Mouse (Mus musculus) testis, postnatal 10 days (tissue): ENCODE measurements around the gene Pde4d.

Source experiments
- DNase-seq: peaks from one replicate; pipeline ENCODE4 v3.0.0; 2021; ENCODE audit warnings: low spot score

The Pde4d gene

GRCm38 (mm10) chr13:109776995-109777394, 1327.2 kb downstream of the Pde4d start:
- no peak for DNase-seq

GRCm38 (mm10) chr13:109777441-109777840, 1327.7 kb downstream of the Pde4d start:
- no peak for DNase-seq

DNA sequence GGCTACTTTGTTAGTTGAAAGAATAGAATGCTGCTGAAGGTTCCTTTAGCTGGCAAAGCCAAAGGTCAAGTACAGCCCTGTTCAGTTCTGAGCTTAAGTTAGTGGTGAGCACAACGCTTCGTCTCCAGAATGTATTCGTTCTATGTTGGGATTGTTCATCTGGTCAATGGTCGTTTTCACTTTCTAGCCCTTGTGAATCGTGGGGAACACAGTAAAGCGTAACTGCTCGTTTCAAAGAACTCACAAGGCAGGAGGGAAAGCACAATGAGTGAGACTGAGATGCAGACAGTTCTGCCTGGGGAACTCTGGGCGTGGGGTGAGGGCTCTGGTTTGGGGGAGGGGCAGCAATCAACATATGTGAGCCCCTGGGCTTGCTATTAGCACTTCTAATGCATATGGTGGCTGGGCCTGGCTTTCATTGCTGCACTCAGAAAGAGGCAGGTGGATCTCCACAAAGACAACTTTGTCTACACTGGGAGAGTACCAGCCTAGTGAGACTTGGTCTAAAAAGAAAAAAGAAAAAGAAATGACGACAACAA, 1328.6 kb downstream of the Pde4d start:
- no peak for DNase-seq

- no peak for DNase-seq
Measured at GRCm38 (mm10) chr13:109781466-109781865, 1331.7 kb downstream of the Pde4d start.

DNA sequence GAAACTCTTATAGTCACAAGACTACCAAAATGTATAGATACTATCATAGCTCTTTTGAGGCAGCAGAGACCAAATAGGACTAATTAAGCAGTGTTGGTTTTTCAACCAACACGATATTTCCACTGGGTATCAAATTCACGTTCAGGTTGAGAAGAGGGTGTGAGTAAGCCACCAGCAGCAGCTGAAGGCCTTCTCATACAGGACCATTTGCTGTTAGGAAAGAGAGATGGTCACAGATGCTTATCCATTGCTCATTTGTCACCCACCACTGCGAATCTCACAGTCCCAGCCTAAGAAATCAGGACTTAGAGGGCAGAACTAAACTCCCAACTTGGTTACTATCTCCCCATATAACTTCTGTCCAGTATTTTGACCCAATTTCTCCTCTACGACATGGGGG, 1338.9 kb downstream of the Pde4d start:
- DNase-seq: no peak

DNA sequence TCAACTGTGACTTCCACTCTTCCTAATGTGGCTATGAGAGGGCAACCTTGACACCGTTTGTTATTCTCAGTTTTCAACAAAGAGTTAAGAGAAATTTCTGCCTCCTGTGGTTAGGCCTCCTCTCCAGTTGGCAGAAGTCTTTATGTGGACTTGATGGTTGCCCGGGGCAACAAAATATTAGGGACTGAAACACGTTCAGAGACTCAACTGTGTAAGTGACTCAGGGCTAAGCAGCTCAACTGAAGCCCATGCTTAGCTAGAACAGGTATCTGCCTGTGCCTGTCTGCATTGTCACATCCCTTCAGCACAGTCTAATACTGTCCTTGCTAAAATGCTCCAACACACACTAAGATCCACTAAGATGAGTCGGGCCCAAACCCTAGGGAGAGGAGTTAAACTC, 1339.4 kb downstream of the Pde4d start:
- no peak for DNase-seq

DNA sequence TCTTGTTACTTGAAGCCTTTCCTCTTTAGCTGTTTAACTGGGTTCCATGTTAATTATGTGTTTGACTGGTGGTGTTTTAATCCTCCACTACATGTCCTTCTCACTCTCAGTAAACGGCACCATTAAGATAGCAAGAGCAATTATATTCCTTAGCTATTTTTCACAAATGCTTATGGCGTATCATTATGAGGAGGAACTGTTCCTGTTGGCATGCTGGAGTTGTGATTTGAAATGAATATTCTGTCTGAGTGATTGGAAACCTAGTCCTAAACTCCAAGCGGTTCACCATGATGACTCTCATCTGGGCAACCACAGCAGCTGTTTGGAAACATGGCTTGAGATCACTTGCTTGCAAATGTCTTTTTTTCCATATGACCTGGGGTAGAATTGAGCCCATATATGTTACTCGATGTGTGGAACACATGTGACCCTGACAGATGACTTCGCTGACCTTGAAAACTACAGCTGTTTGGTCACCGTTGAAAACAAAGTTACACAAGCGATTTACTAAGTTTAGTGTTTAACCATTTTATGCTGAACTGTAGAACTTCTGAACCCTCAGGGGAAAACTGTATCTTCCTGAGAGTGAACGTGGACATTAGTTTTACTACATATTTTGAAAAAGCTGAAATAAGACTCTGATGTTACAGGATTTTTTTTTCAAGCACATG, 1340.4 kb downstream of the Pde4d start:
- no peak for DNase-seq

DNA sequence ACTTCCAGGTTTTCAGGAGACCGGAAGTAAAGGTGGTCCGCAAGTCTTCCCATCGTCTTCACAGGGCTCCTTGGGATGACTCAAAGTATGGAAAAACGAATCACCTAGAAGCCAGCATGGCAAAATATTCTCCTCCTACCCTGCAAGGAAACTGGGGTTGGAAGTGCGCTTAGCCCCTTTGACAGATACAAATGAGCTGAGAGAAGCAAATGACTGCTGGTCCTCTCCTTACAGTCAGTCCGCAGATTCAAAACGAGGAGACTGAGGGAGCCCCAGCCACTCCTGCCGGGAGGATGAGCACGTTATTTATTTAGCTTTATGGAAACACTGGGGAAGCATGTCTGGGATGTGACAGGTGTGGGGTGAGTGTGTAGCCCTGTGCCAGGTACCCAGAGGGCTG, 1344.2 kb downstream of the Pde4d start:
- DNase-seq: no peak

- no peak for DNase-seq
Measured at GRCm38 (mm10) chr13:109798651-109799050, 1348.9 kb downstream of the Pde4d start.

- DNase-seq: no peak
Measured at GRCm38 (mm10) chr13:109802201-109802600, 1352.5 kb downstream of the Pde4d start.

DNA sequence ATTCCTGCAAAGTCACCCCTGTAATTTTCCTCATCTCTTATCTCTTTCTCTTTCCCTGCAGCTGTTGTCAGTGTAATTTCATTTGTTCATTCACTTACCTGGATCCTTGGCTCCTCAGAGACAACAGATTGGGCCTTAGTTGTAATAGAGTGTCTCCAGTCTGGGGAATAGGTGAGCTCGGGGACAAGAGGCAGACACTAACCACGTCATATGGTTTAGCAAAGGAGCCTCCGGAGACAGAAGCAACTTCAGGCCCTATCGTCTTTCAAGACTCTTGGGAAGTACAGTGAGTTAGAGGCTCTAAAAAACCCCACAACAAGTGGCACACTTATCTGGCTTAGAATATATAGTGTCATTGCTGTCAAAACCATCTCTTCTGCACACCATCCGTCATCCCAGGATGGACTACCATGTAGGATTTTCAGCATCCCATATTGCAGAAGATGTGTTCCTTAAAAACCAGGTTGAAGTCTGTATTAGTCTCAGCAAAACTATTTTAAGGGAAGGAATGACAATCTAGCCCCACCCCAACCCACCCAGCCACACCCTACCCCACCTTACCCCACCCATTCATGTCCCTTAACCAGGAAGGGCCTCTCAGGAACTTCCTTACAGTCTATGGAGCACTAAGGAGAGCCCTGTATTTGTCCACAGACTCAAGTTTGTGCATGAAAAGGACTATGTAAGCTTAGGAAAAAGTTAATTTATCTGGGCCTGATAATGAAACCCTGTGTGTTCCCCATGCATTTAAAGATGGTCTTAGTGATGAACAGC, 1356.6 kb downstream of the Pde4d start:
- no peak for DNase-seq

DNA sequence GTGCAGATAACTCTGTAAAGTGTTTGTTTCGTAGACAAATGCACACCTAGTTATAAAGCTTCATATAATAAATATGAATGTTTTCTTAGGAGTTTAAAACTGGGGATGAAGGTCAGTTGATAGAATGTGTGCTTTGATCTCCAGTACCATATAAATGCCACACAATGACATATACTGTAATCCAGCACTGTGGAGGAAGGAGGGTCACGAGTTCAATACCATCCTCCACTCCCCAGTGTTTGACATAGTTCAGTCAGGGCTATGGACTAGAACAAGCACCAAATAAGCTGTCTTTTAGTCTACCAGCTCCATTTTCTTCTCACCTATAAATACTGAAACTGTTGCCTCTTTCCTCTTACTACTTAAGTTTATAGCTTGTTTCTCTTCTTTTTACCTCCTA, 1357.3 kb downstream of the Pde4d start:
- DNase-seq: no peak

GRCm38 (mm10) chr13:109807446-109807845, 1357.7 kb downstream of the Pde4d start:
- DNase-seq: no peak

GRCm38 (mm10) chr13:109808039-109808438, 1358.3 kb downstream of the Pde4d start:
- no peak for DNase-seq

DNA sequence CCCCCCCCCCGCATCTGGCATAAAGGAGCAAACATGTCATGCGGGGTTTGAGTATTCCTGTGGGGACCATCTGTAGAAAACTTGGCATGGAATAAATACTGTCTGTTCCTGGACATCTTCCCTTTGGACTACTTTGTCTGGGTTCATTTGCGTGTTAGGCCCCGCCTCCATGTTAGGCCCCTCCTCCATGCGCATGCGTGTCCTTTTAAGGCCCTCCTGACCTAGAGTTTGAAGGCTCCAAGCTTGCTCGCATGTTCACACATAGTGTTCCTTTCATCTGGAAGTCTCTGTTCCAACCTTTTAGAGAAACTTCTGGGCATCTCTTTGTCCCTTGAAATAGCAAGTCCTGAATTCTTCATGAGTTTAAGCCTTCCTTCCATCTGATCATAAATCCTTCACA, 1359.2 kb downstream of the Pde4d start:
- peak; percentile 65 for DNase-seq

DNA sequence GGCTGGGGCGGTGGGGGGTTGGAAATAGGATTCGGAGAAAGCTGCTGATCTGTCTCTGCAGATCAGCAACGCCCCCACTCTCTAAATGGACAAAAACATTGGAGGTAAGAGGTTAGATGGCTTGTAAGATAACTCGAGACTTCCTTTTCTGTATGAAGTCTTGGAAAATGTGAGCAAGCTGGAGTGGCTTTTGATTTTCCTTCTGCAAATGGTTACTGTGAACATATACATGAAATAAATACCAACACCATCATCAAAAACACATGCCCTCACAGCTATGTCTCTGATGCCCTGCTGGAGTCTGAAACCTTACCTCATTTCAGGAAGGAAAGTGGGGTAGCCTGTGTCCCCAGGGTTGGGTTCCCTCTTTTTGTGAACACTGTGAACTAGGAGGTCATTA, 1359.9 kb downstream of the Pde4d start:
- DNase-seq: no peak

DNA sequence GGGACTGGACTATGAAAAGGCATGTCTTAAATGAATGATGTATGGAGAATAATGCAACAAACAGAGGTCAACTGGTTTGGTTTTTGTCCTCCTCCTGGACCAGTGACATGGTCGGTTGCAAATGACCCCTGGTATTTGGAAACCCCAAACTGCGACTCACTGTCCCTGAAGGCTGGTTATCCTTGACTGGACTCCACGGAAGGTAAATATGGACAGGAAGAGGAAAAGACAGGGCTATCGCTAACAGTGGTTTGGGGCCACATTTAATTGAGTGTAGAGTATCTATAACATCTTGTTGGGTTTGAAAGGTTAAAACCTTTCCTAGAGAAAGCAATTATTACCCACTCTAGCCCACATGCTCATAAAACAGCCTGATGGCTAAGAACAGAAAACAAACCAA, 1364.2 kb downstream of the Pde4d start:
- no peak for DNase-seq

DNA sequence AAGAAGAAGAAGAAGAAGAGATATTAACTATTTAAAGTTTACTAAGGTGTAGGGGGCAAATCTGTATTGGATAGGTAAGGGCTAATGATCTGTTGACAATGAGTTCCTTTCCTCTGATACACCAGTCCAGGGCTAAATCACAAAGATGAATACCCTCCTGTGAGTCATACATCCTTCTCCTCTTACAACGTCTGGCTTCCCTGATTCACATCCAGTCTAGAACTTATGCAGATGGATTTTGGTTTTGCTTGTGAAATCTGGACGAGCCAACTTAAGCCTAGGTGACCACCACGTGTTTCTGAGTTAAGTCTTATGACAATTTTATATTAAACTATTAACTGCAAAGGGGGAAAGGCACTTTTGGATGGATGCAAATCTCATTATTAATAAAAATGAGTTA, 1369.3 kb downstream of the Pde4d start:
- no peak for DNase-seq

- DNase-seq: no peak
Measured at GRCm38 (mm10) chr13:109820141-109820540, 1370.4 kb downstream of the Pde4d start.

GRCm38 (mm10) chr13:109820866-109821265, 1371.1 kb downstream of the Pde4d start:
- no peak for DNase-seq

- DNase-seq: no peak
Measured at GRCm38 (mm10) chr13:109821725-109822412, 1372.1 kb downstream of the Pde4d start.

GRCm38 (mm10) chr13:109822413-109823298, 1372.9 kb downstream of the Pde4d start:
- peak; percentile 95 for DNase-seq
